Mouse (Mus musculus) heart, adult 2 months (tissue): ENCODE data around the gene Smc6. TPM values are rescaled to one million over a fixed set of nuclear protein-coding genes. Genes with fewer than 3 reads are reported as not detected.

ENCODE experiments used
- DNase-seq, 2 experiments: peaks; one replicate each; pipeline ENCODE4 v3.0.0; 2021
- H3K27ac ChIP-seq: fragments of 200-600 bp; 2 replicates; pipeline ENCODE4 v1.8.1; 2022
- H3K27me3 ChIP-seq: fragments of 200-500 bp; 2 replicates; pipeline ENCODE4 v1.6.1; 2012; ENCODE audit warnings: mild to moderate bottlenecking, low read length, inconsistent platforms, mixed read lengths; ENCODE audit not compliant: control insufficient read depth, insufficient read depth
- H3K36me3 ChIP-seq: fragments of 200-500 bp; 2 replicates; pipeline ENCODE4 v1.6.1; 2012; ENCODE audit warnings: low read length, inconsistent platforms; ENCODE audit not compliant: control insufficient read depth, insufficient read depth
- H3K4me1 ChIP-seq: fragments of 200-500 bp; 2 replicates; pipeline ENCODE4 v1.6.1; 2011; ENCODE audit warnings: low read length; ENCODE audit not compliant: control insufficient read depth, insufficient read depth
- H3K4me3 ChIP-seq: fragments of 200-600 bp; 2 replicates; pipeline ENCODE4 v1.8.1; 2022
- H3K79me2 ChIP-seq: fragments of 200-500 bp; replicated peaks from 2 replicates; pipeline ENCODE4 v1.6.1; 2012; ENCODE audit warnings: mild to moderate bottlenecking, inconsistent platforms, low read length, moderate library complexity, mixed read lengths; ENCODE audit not compliant: control insufficient read depth, insufficient read depth
- H3K9ac ChIP-seq: fragments of 200-500 bp; 2 replicates; pipeline ENCODE4 v1.6.1; 2012; ENCODE audit warnings: low read depth, mild to moderate bottlenecking, control low read depth, inconsistent platforms, low read length, mixed read lengths
- CTCF ChIP-seq: fragments of 200-600 bp; IDR thresholded peaks from 2 replicates; pipeline ENCODE4 v1.8.1; 2022; ENCODE audit warnings: antibody characterized with exemption, mild to moderate bottlenecking, moderate library complexity
- EP300 ChIP-seq: fragments of 200-500 bp; IDR thresholded peaks from 2 replicates; pipeline ENCODE4 v1.6.1; 2011; ENCODE audit warnings: low read depth, low read length, control low read depth; ENCODE audit not compliant: insufficient read depth
- POLR2A ChIP-seq: fragments of 200-500 bp; IDR thresholded peaks from 2 replicates; pipeline ENCODE4 v1.6.1; 2011; ENCODE audit warnings: mild to moderate bottlenecking, low read depth, low read length, control low read depth; ENCODE audit not compliant: insufficient read depth
- WGBS: fragments of 180-500 bp; shearing (Covaris S2); methylation state at CpG from one replicate; pipeline ENCODE4 v1.1.7; 2018; 5-methylcytosine and 5-hydroxymethylcytosine counted together
- intact Hi-C: fragments of 180-260 bp; cut with DNase I; formaldehyde crosslinking; loops from one replicate; pipeline ENCODE4 v1.15.1; 2025
- microRNA-seq, 2 experiments: library from miRNA; unstranded; fragments of <30 nt; microRNA quantifications; one replicate each; pipeline ENCODE4 v1.2.0; 2021
- polyA plus RNA-seq: library from polyadenylated mRNA; depleted of rRNA; stranded (reverse); fragments of >200 nt; gene quantifications from 2 replicates; pipeline ENCODE4 v1.2.3, GENCODE M21; 2012; rRNA removed
- total RNA-seq, 2 experiments: library from RNA; stranded (reverse); gene quantifications; 2 replicates each; pipeline ENCODE4 v1.2.3; 2021

The Smc6 gene
- total and polyA plus RNA-seq, 3 experiments: 9.3 to 48.3 (median 46.0) TPM

- Histone ChIP-seq H3K4me1 (peaks cover 2% of the 10 kb centered on the region; the same call in 1 of the 2 replicates), H3K9ac (no peak overlapping the region), H3K36me3 (no peaks in the 10 kb centered on the region), H3K4me3 (no peak overlapping the region), H3K79me2 (no peaks in the 10 kb centered on the region), H3K27ac (no peak overlapping the region), H3K27me3 (no peaks in the 10 kb centered on the region)
- WGBS: 44% methylated on average over 5 of the region's 5 CpGs
- TF ChIP-seq CTCF (no peak), EP300 (no peak), POLR2A (no peak)
- intact Hi-C loops: loop anchor here (5.0 kb wide), 1 partner anchor 797 kb away; no protein-coding TSS in a partner anchor
- DNase-seq: no peak
Observed at GRCm38 (mm10) chr12:11349870-11350269, 84.2 kb downstream of the Smc6 start.

GRCm38 (mm10) chr12:11350895-11351294 is 85.2 kb downstream of the Smc6 start:
- no peak overlapping the region for H3K9ac ChIP-seq
- no peaks in the 10 kb centered on the region for H3K27me3 ChIP-seq
- peak; percentile 29 to 63 for DNase-seq
- TF ChIP-seq EP300 (no peak), CTCF (peak; percentile 63)
- no peaks in the 10 kb centered on the region for H3K79me2 ChIP-seq
- WGBS: 22% methylated on average over 5 of the region's 5 CpGs
- intact Hi-C loops: loop anchor here (5.0 kb wide), 1 partner anchor 796 kb away; no protein-coding TSS in a partner anchor
- no peak overlapping the region for H3K4me3 ChIP-seq
- peaks cover 2% of the 10 kb centered on the region; the same call in 1 of the 2 replicates for H3K4me1 ChIP-seq
- no peaks in the 10 kb centered on the region for H3K36me3 ChIP-seq
- no peak overlapping the region for H3K27ac ChIP-seq

DNA sequence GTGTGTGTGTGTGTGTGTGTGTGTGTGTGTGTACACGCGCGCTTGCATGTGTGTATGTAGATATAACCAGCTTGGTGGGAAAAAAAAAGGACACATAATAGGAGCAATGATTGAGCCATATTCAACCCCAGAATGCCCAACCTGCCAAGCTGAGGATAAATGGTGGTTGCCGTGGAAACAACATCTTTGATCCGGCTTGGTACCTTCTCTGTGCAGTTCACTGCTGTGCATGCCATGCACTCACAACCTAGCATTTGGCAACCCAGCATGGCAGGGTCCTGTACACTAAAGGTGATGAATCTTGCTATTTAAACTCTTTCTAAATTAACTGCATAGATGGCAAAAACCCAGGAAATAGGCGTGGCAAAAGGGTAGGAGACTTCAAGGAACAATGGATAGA is 96.7 kb downstream of the Smc6 start:
- Histone ChIP-seq H3K4me1 (no peaks in the 10 kb centered on the region), H3K27me3 (no peaks in the 10 kb centered on the region), H3K36me3 (no peaks in the 10 kb centered on the region), H3K79me2 (no peaks in the 10 kb centered on the region), H3K27ac (no peak overlapping the region), H3K4me3 (no peak overlapping the region), H3K9ac (no peak overlapping the region)
- TF ChIP-seq POLR2A: no peak
- no peak for TF ChIP-seq CTCF
- no peak for TF ChIP-seq EP300
- intact Hi-C loops: no loop called here
- WGBS: 89% methylated on average over 6 of the region's 6 CpGs
- no peak for DNase-seq

- Histone ChIP-seq H3K27ac (no peak overlapping the region), H3K9ac (no peak overlapping the region), H3K79me2 (no peaks in the 10 kb centered on the region), H3K4me1 (no peaks in the 10 kb centered on the region), H3K27me3 (no peaks in the 10 kb centered on the region), H3K36me3 (no peaks in the 10 kb centered on the region), H3K4me3 (no peak overlapping the region)
- DNase-seq: no peak
- WGBS: 47% methylated on average over 6 of the region's 6 CpGs
- intact Hi-C loops: no loop called here
- TF ChIP-seq EP300 (no peak), POLR2A (no peak), CTCF (no peak)
Observed at GRCm38 (mm10) chr12:11364870-11365269, 99.2 kb downstream of the Smc6 start.

GRCm38 (mm10) chr12:11367099-11367765 is 101.5 kb downstream of the Smc6 start:
- Histone ChIP-seq H3K79me2 (no peaks in the 10 kb centered on the region), H3K36me3 (no peaks in the 10 kb centered on the region), H3K27me3 (no peaks in the 10 kb centered on the region), H3K27ac (no peak overlapping the region), H3K4me1 (no peaks in the 10 kb centered on the region), H3K9ac (no peak overlapping the region), H3K4me3 (no peak overlapping the region)
- no peak for DNase-seq
- 4% methylated on average over 3 of the region's 3 CpGs for WGBS
- TF ChIP-seq EP300 (no peak), POLR2A (no peak), CTCF (no peak)
- intact Hi-C loops: no loop called here

Small RNAs within 50 kb of the gene (microRNA-seq; reads per million reads assigned to microRNA genes)
- 0 reads per million in 2 experiments for gene Mir7675

Other genes with a start within 250 kb of the Smc6 start
- gene Kcns3, start 114.8 kb upstream of the Smc6 start, total RNA-seq: under 1 TPM; 0.36 to 0.86 TPM
- gene Kcns3, start 114.8 kb upstream of the Smc6 start, polyA plus RNA-seq: 0.44 and 0.64 TPM in 2 replicates
- gene Msgn1, start 56.9 kb upstream of the Smc6 start, total RNA-seq: not detected
- gene Msgn1, start 56.9 kb upstream of the Smc6 start, polyA plus RNA-seq: not detected in 2 replicates
- 1 to 10 TPM in 1 of 2 experiments, under 1 TPM in 1; 0.78 to 1.1 TPM for gene Gen1, start 85 bp upstream of the Smc6 start, total RNA-seq
- gene Gen1, start 85 bp upstream of the Smc6 start, polyA plus RNA-seq: 0.16 and 0.23 TPM in 2 replicates
- gene Vsnl1, start 170.7 kb downstream of the Smc6 start, total RNA-seq: under 1 TPM; 0.57 TPM
- gene Vsnl1, start 170.7 kb downstream of the Smc6 start, polyA plus RNA-seq: 0.23 and 0.41 TPM in 2 replicates
- gene Rad51ap2, start 190.2 kb downstream of the Smc6 start, total RNA-seq: not detected
- gene Rad51ap2, start 190.2 kb downstream of the Smc6 start, polyA plus RNA-seq: not detected in 2 replicates